Comparison of ENCODE assay signal across 37 mouse cellular contexts in genomic region chr4:151144121-151144520, GRCm38 (mm10). TPM values are rescaled to one million over a fixed set of nuclear protein-coding genes. Genes with fewer than 3 reads are reported as not detected.
"Had no signal": no experiment of that assay in that cellular context is flagged by ENCODE, and none has a peak within 500 bp of the region (broad histone marks: within the 10 kb centered on the region; RNA-seq: fewer than 3 reads in every experiment).

No protein-coding gene starts in this region.

- H3K9me3 ChIP-seq: heart, embryonic 15.5 days; hindbrain, embryonic 15.5 days; limb, embryonic 15.5 days had no signal

- H3K4me3 ChIP-seq: heart, adult 2 months; heart, embryonic 13.5 days; heart, embryonic 15.5 days; hindbrain, embryonic 13.5 days; hindbrain, embryonic 15.5 days; kidney, embryonic 15.5 days; limb, embryonic 13.5 days; limb, embryonic 15.5 days had no signal

- ATAC-seq: hindbrain, postnatal 0 days; intestine, embryonic 16.5 days had no signal

- H3K36me3 ChIP-seq: heart, embryonic 13.5 days; heart, embryonic 15.5 days; kidney, embryonic 15.5 days; limb, embryonic 13.5 days; limb, embryonic 15.5 days had no signal

- DNase-seq: gastrocnemius, postnatal 14 days; gastrocnemius, postnatal 36 days; heart, adult 11 months; heart, adult 2 months; heart, postnatal 14 days; heart, postnatal 36 days; kidney, adult 11 months; kidney, adult 2 months; kidney, adult 9 months; kidney, postnatal 14 days; kidney, postnatal 36 days; layer of hippocampus, adult 9-11 months; layer of hippocampus, postnatal 36 days; left cerebral cortex, postnatal 4 days had no signal

RNA-seq across cellular contexts. Expression of gene Gm13090, which starts 54.8 kb away (rescaled TPM):
- total RNA-seq: gastrocnemius, adult 18-20 months; gastrocnemius, adult 8-10 months; gastrocnemius, postnatal 14 days; gastrocnemius, postnatal 36 days; heart, postnatal 14 days; heart, postnatal 36 days; hematopoietic stem cell, adult 5-6 weeks; hindbrain, postnatal 0 days; layer of hippocampus, adult 18-20 months; layer of hippocampus, adult 8-10 months; layer of hippocampus, postnatal 14 days; layer of hippocampus, postnatal 36 days; left cerebral cortex, adult 18-20 months; left cerebral cortex, adult 8-10 months; left cerebral cortex, postnatal 10 days; left cerebral cortex, postnatal 25 days; left cerebral cortex, postnatal 4 days; liver, adult 2 months had no signal
- polyA plus RNA-seq: gonadal fat pad, adult 2 months; heart, embryonic 13.5 days; heart, embryonic 15.5 days; hindbrain, embryonic 13.5 days; hindbrain, embryonic 15.5 days; hindbrain, postnatal 0 days; intestine, embryonic 14.5 days; intestine, embryonic 16.5 days; kidney, adult 2 months; kidney, embryonic 15.5 days; large intestine, adult 2 months; limb, embryonic 13.5 days; limb, embryonic 15.5 days; liver, adult 2 months had no signal
